Comparison of ENCODE assay signal across 7 mouse cellular contexts in genomic region chr12:53587691-53588504, GRCm38 (mm10).
DNase-seq lines count a peak whose midpoint lies in the region; ATAC-seq lines count a peak whose summit lies in the region.

No protein-coding gene starts in this region.

- WGBS in neural tube, embryonic 15.5 days = 37% methylated on average over 19 of the region's 19 CpGs

- H3K9me3 ChIP-seq in neural tube, embryonic 15.5 days (replicated peaks) = no peaks in the 10 kb centered on the region

- no peak overlapping the region for H3K9ac ChIP-seq in neural tube, embryonic 15.5 days (replicated peaks)

- DNase-seq in 416B (ENCODE audit: low read depth) = peak; percentile 87
- DNase-seq in R1 (ENCODE audit: low read depth, low spot score) = peak; percentile 48
- peak; percentile 38 for DNase-seq in embryo, embryonic 11 days
- DNase-seq in heart, adult 9 months (ENCODE audit: low spot score in 2 of 2) = peak; percentile 1 to 10
- peak; percentile 64 to 72 for DNase-seq in layer of hippocampus, postnatal 10 days (ENCODE audit: low spot score in 2 of 2)
- no peak for DNase-seq in spleen, postnatal 36 days (ENCODE audit: low spot score in 2 of 2)

- H3K4me2 ChIP-seq in neural tube, embryonic 15.5 days = peak overlapping the region; percentile 23

- ATAC-seq in neural tube, embryonic 15.5 days (ENCODE audit: low FRiP score) = peak; percentile 83; the same call in 1 of the 2 replicates

- no peaks in the 10 kb centered on the region for H3K36me3 ChIP-seq in neural tube, embryonic 15.5 days

- H3K27me3 ChIP-seq in neural tube, embryonic 15.5 days (replicated peaks) = no peaks in the 10 kb centered on the region

- peak overlapping the region; percentile 68 for H3K27ac ChIP-seq in neural tube, embryonic 15.5 days (replicated peaks)

- H3K4me3 ChIP-seq in neural tube, embryonic 15.5 days (replicated peaks) = no peak overlapping the region

- H3K4me1 ChIP-seq in neural tube, embryonic 15.5 days = peaks cover 24% of the 10 kb centered on the region

Comparison
In these comparisons a context has a peak if more than half of its experiments do, and no peak if none do; other contexts are left out.
1. DNase-seq: peak in 416B (single experiment), R1 (single experiment), embryo, embryonic 11 days (single experiment), heart, adult 9 months (2 of 2) and layer of hippocampus, postnatal 10 days (2 of 2); none in spleen, postnatal 36 days (0 of 2).